Mouse (Mus musculus) hindbrain, embryonic 11.5 days (tissue): ENCODE measurements around the gene Tfap2b. TPM values are rescaled to one million over a fixed set of nuclear protein-coding genes. Genes with fewer than 3 reads are reported as not detected.

ENCODE experiments used
- ATAC-seq: fragments of 200-750 bp; cut with Nextera tagmentation; 2 replicates; pipeline ENCODE4 v1.8.0; 2017; ENCODE audit warnings: mild to moderate bottlenecking, moderate TSS enrichment, moderate library complexity; ENCODE audit not compliant: low FRiP score
- DNase-seq: peaks from one replicate; pipeline ENCODE4 v3.0.0-alpha.2; 2015; ENCODE audit warnings: low spot score
- H3K27ac ChIP-seq: fragments of 300-500 bp; sonication (generic); 2 replicates; pipeline ENCODE4 v1.5.1; 2014; ENCODE audit warnings: mild to moderate bottlenecking, low read depth, low read length
- H3K27me3 ChIP-seq: fragments of 300-500 bp; sonication (generic); 2 replicates; pipeline ENCODE4 v1.6.1; 2014; ENCODE audit warnings: mild to moderate bottlenecking, low read length, moderate library complexity, mixed read lengths; ENCODE audit not compliant: control insufficient read depth, insufficient read depth
- H3K36me3 ChIP-seq: fragments of 300-500 bp; sonication (generic); 2 replicates; pipeline ENCODE4 v1.6.1; 2014; ENCODE audit warnings: mild to moderate bottlenecking, low read length, moderate library complexity, mixed read lengths; ENCODE audit not compliant: control insufficient read depth, insufficient read depth
- H3K4me1 ChIP-seq: fragments of 300-500 bp; sonication (generic); replicated peaks from 2 replicates; pipeline ENCODE4 v1.6.1; 2014; ENCODE audit warnings: low read length, mixed read lengths; ENCODE audit not compliant: control insufficient read depth, insufficient read depth
- H3K4me2 ChIP-seq: fragments of 300-500 bp; sonication (generic); replicated peaks from 2 replicates; pipeline ENCODE4 v1.6.1; 2014; ENCODE audit warnings: mild to moderate bottlenecking, low read depth, low read length
- H3K4me3 ChIP-seq: fragments of 300-500 bp; sonication (generic); 2 replicates; pipeline ENCODE4 v1.5.1; 2014; ENCODE audit warnings: low read depth, low read length
- H3K9ac ChIP-seq: fragments of 300-500 bp; sonication (generic); 2 replicates; pipeline ENCODE4 v1.6.1; 2014; ENCODE audit warnings: low read depth, low read length
- H3K9me3 ChIP-seq: fragments of 300-500 bp; sonication (generic); 2 replicates; pipeline ENCODE4 v1.6.1; 2016; ENCODE audit warnings: low read length; ENCODE audit not compliant: control insufficient read depth
- WGBS: fragments of 180-500 bp; shearing (Covaris S2); extraction: QIAGEN DNeasy Blood & Tissue Kit; methylation state at CpG from one replicate; pipeline ENCODE4 v1.1.7; 2014; 5-methylcytosine and 5-hydroxymethylcytosine counted together
- polyA plus RNA-seq: library from polyadenylated mRNA; unstranded; fragments of >200 nt; fragmentation: Nextera tagmentation; extraction: Ambion mirVana; gene quantifications from 2 replicates; pipeline ENCODE4 v1.2.1, GENCODE M21; 2014

The Tfap2b gene
- polyA plus RNA-seq, 1 experiment from 2014 or later, result 72.5 TPM

DNA sequence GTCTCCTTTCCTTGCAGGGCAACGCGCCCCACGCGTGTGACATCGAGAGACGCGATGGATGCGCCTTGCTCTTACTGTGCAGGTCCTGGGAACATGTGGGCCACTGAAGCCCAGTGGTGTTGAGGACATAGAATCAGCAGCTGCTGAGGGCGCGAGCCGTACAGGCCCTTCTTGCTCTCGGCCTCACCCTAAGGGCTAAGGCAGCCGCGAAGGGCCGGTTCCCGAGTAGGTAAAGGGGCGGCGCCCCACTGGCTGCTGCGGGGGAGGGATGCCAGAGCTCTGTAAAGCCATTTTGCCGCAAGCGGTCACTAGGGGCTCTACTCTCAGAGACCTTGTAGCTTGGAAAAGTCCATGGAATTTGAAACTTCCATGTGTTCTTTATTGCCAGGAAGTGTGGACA, 27.9 kb downstream of the Tfap2b start:
- no peak overlapping the region for H3K4me3 ChIP-seq
- ATAC-seq, result peak; percentile 15; the same call in 1 of the 2 replicates
- no peaks in the 10 kb centered on the region for H3K36me3 ChIP-seq
- H3K9ac ChIP-seq, result no peak overlapping the region
- H3K4me2 ChIP-seq, result no peak overlapping the region
- no peaks in the 10 kb centered on the region for H3K9me3 ChIP-seq
- peaks cover 75% of the 10 kb centered on the region for H3K27me3 ChIP-seq
- WGBS, result 1% methylated on average over 21 of the region's 21 CpGs
- DNase-seq, result peak; percentile 63
- H3K4me1 ChIP-seq, result peaks cover 2% of the 10 kb centered on the region
- H3K27ac ChIP-seq, result no peak overlapping the region

DNA sequence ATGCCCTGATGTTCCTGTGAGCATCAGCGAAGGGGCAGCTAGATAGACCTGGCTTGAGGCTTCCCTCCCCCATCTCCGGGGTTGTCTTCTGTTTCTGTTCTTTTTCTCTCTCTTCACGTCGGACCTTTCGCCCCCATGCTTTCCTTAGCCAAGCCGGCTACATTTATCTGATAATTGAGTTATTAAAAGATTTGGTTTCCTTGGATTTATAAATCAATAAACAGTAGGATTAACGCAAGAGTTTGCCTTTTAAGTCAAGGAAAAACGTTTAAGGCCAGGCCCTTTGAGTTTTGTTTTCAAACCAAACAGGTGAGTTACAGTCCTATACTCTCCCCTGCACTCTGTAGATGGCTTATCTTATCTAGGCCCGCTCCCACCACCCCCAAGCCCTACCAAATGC, 28.3 kb downstream of the Tfap2b start:
- H3K9me3 ChIP-seq, result no peaks in the 10 kb centered on the region
- H3K4me2 ChIP-seq, result no peak overlapping the region
- DNase-seq (no peak), ATAC-seq (no peak)
- H3K4me1 ChIP-seq, result peaks cover 2% of the 10 kb centered on the region
- H3K36me3 ChIP-seq, result no peaks in the 10 kb centered on the region
- WGBS, result 3% methylated on average over 9 of the region's 9 CpGs
- H3K27me3 ChIP-seq, result peaks cover 74% of the 10 kb centered on the region
- no peak overlapping the region for H3K4me3 ChIP-seq
- H3K27ac ChIP-seq, result no peak overlapping the region
- H3K9ac ChIP-seq, result no peak overlapping the region

DNA sequence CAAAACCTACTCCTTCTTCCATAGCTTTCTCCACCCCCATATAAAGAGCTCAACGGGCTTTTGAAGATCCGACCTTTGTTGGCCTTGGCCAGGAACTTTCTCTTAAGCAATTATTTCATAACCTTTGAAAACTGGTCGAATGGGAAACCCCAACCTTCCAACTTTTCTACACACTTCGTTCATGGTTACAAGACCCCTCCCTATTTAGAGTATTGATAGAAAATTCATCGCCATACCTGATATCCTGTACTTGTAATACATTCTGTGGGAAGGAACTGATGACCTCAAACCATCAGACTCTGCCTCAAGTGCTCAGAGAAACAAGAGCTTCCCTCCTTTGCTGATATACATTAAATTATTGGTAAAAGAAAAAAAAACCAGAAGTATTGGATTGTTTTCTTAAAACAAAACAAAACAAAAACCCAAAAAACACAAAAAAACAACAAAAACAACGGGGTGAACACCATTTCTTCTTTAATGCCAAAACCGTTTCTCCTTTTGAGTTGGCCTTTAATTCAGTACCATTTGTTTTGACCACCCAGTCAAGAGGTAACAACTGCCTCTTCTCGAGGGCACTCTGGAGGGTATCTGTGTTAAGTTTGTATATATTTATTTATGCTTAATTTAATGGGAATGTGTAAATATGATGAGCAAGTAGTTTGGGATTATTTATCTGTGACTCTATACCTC, 29.2 kb downstream of the Tfap2b start:
- no peak overlapping the region for H3K27ac ChIP-seq
- no peak overlapping the region for H3K9ac ChIP-seq
- peaks cover 2% of the 10 kb centered on the region for H3K4me1 ChIP-seq
- no peak overlapping the region for H3K4me3 ChIP-seq
- WGBS, result 6% methylated on average over 8 of the region's 8 CpGs
- ATAC-seq (no peak), DNase-seq (no peak)
- no peak overlapping the region for H3K4me2 ChIP-seq
- no peaks in the 10 kb centered on the region for H3K36me3 ChIP-seq
- H3K9me3 ChIP-seq, result no peaks in the 10 kb centered on the region
- H3K27me3 ChIP-seq, result peaks cover 74% of the 10 kb centered on the region

DNA sequence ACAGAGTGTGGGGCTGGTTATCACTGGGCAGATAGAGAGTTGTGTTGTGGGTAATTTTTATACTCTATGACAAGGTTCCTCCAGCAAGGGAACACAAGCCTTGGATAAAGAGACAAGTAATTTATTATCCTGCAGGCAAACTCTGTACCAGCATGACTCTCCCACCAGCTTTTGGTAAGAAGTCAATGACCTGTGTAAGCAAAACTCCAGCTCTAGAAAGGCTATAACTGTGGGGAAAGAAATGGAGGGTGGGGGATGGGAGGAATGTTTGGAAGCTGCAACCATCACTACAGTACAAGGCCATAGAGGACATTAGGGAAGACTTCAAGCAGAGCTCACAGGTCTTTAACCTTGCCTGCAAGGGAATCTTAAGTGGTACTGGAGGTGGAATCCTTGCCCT, 31.3 kb downstream of the Tfap2b start:
- DNase-seq (peak; percentile 36), ATAC-seq (0 out of 2 replicates have a peak, but pooled peaks have one; percentile 3)
- Histone ChIP-seq H3K9me3 (no peaks in the 10 kb centered on the region), H3K4me2 (no peak overlapping the region), H3K9ac (no peak overlapping the region), H3K27ac (no peak overlapping the region), H3K27me3 (peaks cover 64% of the 10 kb centered on the region), H3K4me1 (no peaks in the 10 kb centered on the region; the same call in none of the 2 replicates), H3K4me3 (no peak overlapping the region), H3K36me3 (no peaks in the 10 kb centered on the region)

DNA sequence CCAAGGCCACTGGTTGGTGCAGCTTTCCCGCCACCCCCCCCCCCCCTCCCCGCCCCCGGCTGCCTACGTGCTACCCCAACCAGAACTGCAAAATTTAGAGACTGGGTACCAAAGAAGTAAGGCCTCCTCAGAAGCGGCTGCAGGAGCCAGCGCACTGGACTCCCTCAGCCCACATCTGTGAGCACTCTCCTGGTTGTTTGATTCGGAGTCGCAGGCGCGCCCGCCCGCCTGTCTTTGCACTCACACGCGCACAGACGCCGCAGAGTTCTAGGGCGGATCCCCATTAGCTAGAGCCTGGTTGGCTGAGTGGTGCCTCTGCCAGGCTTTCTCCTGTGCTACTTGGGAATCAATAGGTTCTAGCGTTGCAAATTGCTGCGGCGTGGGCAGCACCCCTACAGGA, 32.6 kb downstream of the Tfap2b start:
- DNase-seq (peak; percentile 65), ATAC-seq (peak; percentile 31; the same call in 1 of the 2 replicates)
- H3K4me2 ChIP-seq, result no peak overlapping the region; the same call in 1 of the 2 replicates
- H3K27me3 ChIP-seq, result peaks cover 61% of the 10 kb centered on the region
- no peak overlapping the region for H3K4me3 ChIP-seq
- no peak overlapping the region for H3K27ac ChIP-seq
- H3K9ac ChIP-seq, result no peak overlapping the region
- H3K36me3 ChIP-seq, result no peaks in the 10 kb centered on the region
- H3K9me3 ChIP-seq, result no peaks in the 10 kb centered on the region
- WGBS, result under 1% methylated on average over 16 of the region's 20 CpGs
- H3K4me1 ChIP-seq, result no peaks in the 10 kb centered on the region; the same call in none of the 2 replicates

DNA sequence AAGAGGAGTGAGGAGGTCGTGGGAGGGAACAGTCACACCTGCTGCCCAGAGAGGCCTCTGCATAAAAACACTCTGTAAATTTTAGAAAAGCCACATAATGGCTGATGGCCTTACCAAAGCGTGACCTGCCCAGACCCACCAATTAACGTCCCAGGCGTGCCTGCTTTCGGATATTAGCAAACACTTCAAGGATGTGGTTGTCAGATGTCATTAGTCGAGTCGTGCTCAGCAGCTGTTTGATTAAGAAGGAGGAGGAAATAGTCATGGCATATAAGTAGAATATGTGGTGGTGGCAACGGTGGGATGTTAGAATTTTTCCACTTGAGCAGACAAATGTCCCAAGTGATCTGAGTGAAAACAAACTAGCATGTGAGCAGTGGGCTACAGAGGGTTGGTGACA, 33.3 kb downstream of the Tfap2b start:
- Histone ChIP-seq H3K27me3 (peaks cover 54% of the 10 kb centered on the region), H3K9me3 (no peaks in the 10 kb centered on the region), H3K4me3 (no peak overlapping the region), H3K36me3 (no peaks in the 10 kb centered on the region), H3K9ac (no peak overlapping the region), H3K4me1 (no peaks in the 10 kb centered on the region; the same call in 1 of the 2 replicates), H3K4me2 (no peak overlapping the region), H3K27ac (no peak overlapping the region)
- no peak for DNase-seq
- whole genome bisulfite sequencing, result 4% methylated on average over 8 of the region's 8 CpGs
- no peak for ATAC-seq

DNA sequence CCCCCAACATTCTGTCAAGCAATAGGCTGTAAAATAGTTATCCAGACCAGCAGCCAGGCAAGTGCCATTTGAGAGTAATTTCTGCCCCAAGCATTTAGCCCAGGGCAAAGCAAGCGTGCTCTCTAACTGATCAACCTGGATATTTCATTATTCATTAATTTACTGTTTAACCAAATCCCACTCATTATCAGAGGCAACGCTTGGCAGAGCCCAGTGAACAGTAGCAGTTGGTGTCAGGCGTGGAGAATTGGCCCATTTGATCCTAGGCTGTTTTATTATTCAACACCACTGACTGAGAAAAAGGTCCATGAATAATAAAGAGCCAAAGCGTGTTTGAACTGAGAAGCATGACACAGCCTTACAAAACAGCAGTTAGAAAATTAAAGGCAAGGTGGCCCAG, 36.3 kb downstream of the Tfap2b start:
- Histone ChIP-seq H3K4me2 (no peak overlapping the region), H3K4me1 (no peaks in the 10 kb centered on the region; the same call in 1 of the 2 replicates), H3K27ac (no peak overlapping the region), H3K36me3 (no peaks in the 10 kb centered on the region), H3K9ac (no peak overlapping the region), H3K9me3 (no peaks in the 10 kb centered on the region), H3K4me3 (no peak overlapping the region), H3K27me3 (peaks cover 32% of the 10 kb centered on the region)
- WGBS, result 19% methylated on average over 4 of the region's 4 CpGs
- ATAC-seq, result peak; percentile 89
- DNase-seq, result peak; percentile 58

DNA sequence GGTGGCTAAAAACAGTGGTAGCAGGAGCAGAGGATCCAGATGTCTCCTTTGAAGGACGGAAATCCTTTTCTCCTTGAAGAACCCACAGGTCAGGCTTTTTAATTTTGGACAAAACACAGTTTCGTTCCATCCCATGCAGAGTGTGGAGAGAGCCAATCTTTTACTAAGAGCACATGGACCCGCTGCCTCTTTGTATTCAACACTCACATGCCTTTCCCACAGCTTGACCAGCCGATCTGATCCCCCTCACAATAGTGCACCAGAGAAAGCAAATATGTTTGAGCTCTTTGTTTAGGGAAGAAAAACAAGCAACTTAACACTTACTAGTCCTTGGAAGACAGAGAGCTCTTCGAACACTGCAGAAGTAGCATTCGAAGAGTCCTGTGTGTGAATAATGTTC, 42.6 kb downstream of the Tfap2b start:
- no peak overlapping the region for H3K4me2 ChIP-seq
- no peaks in the 10 kb centered on the region for H3K4me1 ChIP-seq
- 41% methylated on average over 6 of the region's 6 CpGs for WGBS
- no peaks in the 10 kb centered on the region for H3K9me3 ChIP-seq
- ATAC-seq, result peak; percentile 30; the same call in 1 of the 2 replicates
- DNase-seq, result no peak
- no peaks in the 10 kb centered on the region for H3K27me3 ChIP-seq
- no peak overlapping the region for H3K27ac ChIP-seq
- H3K4me3 ChIP-seq, result no peak overlapping the region
- no peak overlapping the region for H3K9ac ChIP-seq
- no peaks in the 10 kb centered on the region for H3K36me3 ChIP-seq

DNA sequence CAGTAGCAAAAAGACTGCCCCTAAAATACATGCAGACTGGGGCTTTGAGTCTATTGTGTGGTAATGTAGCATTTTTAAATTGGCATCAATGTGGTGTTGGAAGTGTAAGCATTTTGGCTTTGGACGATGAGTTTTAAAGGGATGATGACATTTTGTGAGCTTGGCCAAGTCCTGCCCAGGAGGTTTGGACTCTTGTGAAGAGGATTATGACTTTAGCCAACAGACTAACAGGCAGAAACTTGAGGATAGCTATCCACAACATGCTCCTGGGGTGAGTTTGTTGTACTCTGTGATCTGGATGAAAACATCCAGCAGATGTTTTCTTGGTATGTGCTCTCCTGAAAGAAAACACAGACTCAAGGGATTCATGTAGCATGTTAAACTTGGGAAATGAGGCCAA, 60.9 kb downstream of the Tfap2b start:
- no peak for DNase-seq
- no peaks in the 10 kb centered on the region for H3K4me1 ChIP-seq
- no peak overlapping the region for H3K9ac ChIP-seq
- WGBS, result 93% methylated on average over 1 of the region's 1 CpGs
- H3K27me3 ChIP-seq, result no peaks in the 10 kb centered on the region
- H3K27ac ChIP-seq, result no peak overlapping the region
- no peak for ATAC-seq
- H3K4me2 ChIP-seq, result no peak overlapping the region
- H3K9me3 ChIP-seq, result no peaks in the 10 kb centered on the region
- no peak overlapping the region for H3K4me3 ChIP-seq
- no peaks in the 10 kb centered on the region for H3K36me3 ChIP-seq
